Mouse (Mus musculus): ENCODE measurements around the gene Itpr1. TPM values are rescaled to one million over a fixed set of nuclear protein-coding genes. Genes with fewer than 3 reads are reported as not detected.

The Itpr1 gene
- polyA plus RNA-seq, 1 experiment from 2014 or later, result 9.1 TPM

GRCm38 (mm10) chr6:108442291-108442690, 229.4 kb downstream of the Itpr1 start:
- H3K4me2 ChIP-seq (ENCODE audit: low read depth, low read length), result no peak overlapping the region
- H3K36me3 ChIP-seq (ENCODE audit: control insufficient read depth, insufficient read depth, low read length), result peaks cover 20% of the 10 kb centered on the region
- no peaks in the 10 kb centered on the region for H3K4me1 ChIP-seq (ENCODE audit: control insufficient read depth, insufficient read depth, low read length)
- WGBS, result 83% methylated on average over 3 of the region's 3 CpGs
- ATAC-seq (ENCODE audit: low read depth), result no peak
- H3K27me3 ChIP-seq (replicated peaks; ENCODE audit: control insufficient read depth, insufficient read depth, low read length), result no peaks in the 10 kb centered on the region
- H3K4me3 ChIP-seq (ENCODE audit: low read depth, low read length), result no peak overlapping the region
- DNase-seq (ENCODE audit: low spot score), result no peak
- H3K27ac ChIP-seq (replicated peaks; ENCODE audit: low read depth, low read length), result no peak overlapping the region
- peaks cover 6% of the 10 kb centered on the region for H3K9me3 ChIP-seq (ENCODE audit: control insufficient read depth, low read length)
- H3K9ac ChIP-seq (ENCODE audit: low read depth, low read length), result no peak overlapping the region

- ATAC-seq (ENCODE audit: low read depth) (no peak), DNase-seq (ENCODE audit: low spot score) (no peak)
- H3K27me3 ChIP-seq (replicated peaks; ENCODE audit: control insufficient read depth, insufficient read depth, low read length), result no peaks in the 10 kb centered on the region
- H3K36me3 ChIP-seq (ENCODE audit: control insufficient read depth, insufficient read depth, low read length), result peaks cover 17% of the 10 kb centered on the region
- no peak overlapping the region for H3K9ac ChIP-seq (ENCODE audit: low read depth, low read length)
- no peak overlapping the region for H3K27ac ChIP-seq (replicated peaks; ENCODE audit: low read depth, low read length)
- H3K4me2 ChIP-seq (ENCODE audit: low read depth, low read length), result no peak overlapping the region
- peaks cover 6% of the 10 kb centered on the region for H3K9me3 ChIP-seq (ENCODE audit: control insufficient read depth, low read length)
- no peak overlapping the region for H3K4me3 ChIP-seq (ENCODE audit: low read depth, low read length)
- peaks cover 8% of the 10 kb centered on the region; the same call in 1 of the 2 replicates for H3K4me1 ChIP-seq (ENCODE audit: control insufficient read depth, insufficient read depth, low read length)
- 65% methylated on average over 7 of the region's 7 CpGs for WGBS
Measured at GRCm38 (mm10) chr6:108444435-108444834, 231.5 kb downstream of the Itpr1 start.

- Histone ChIP-seq H3K4me3 (ENCODE audit: low read depth, low read length) (no peak overlapping the region), H3K27me3 (replicated peaks; ENCODE audit: control insufficient read depth, insufficient read depth, low read length) (no peaks in the 10 kb centered on the region), H3K36me3 (ENCODE audit: control insufficient read depth, insufficient read depth, low read length) (peaks cover 14% of the 10 kb centered on the region), H3K4me1 (ENCODE audit: control insufficient read depth, insufficient read depth, low read length) (peaks cover 8% of the 10 kb centered on the region; the same call in 1 of the 2 replicates), H3K9me3 (ENCODE audit: control insufficient read depth, low read length) (peaks cover 6% of the 10 kb centered on the region), H3K9ac (ENCODE audit: low read depth, low read length) (no peak overlapping the region), H3K27ac (replicated peaks; ENCODE audit: low read depth, low read length) (no peak overlapping the region), H3K4me2 (ENCODE audit: low read depth, low read length) (no peak overlapping the region)
- 74% methylated on average over 7 of the region's 7 CpGs for WGBS
- DNase-seq (ENCODE audit: low spot score) (no peak), ATAC-seq (ENCODE audit: low read depth) (no peak)
Measured at GRCm38 (mm10) chr6:108445006-108445405, 232.1 kb downstream of the Itpr1 start.

- no peak overlapping the region for H3K27ac ChIP-seq (replicated peaks; ENCODE audit: low read depth, low read length)
- no peaks in the 10 kb centered on the region for H3K27me3 ChIP-seq (replicated peaks; ENCODE audit: control insufficient read depth, insufficient read depth, low read length)
- no peak overlapping the region for H3K4me2 ChIP-seq (ENCODE audit: low read depth, low read length)
- 90% methylated on average over 1 of the region's 1 CpGs for WGBS
- H3K9me3 ChIP-seq (ENCODE audit: control insufficient read depth, low read length), result no peaks in the 10 kb centered on the region
- no peak for ATAC-seq (ENCODE audit: low read depth)
- H3K4me3 ChIP-seq (ENCODE audit: low read depth, low read length), result no peak overlapping the region
- no peak overlapping the region for H3K9ac ChIP-seq (ENCODE audit: low read depth, low read length)
- H3K4me1 ChIP-seq (ENCODE audit: control insufficient read depth, insufficient read depth, low read length), result peaks cover 8% of the 10 kb centered on the region; the same call in 1 of the 2 replicates
- no peak for DNase-seq (ENCODE audit: low spot score)
- no peaks in the 10 kb centered on the region for H3K36me3 ChIP-seq (ENCODE audit: control insufficient read depth, insufficient read depth, low read length)
Measured at GRCm38 (mm10) chr6:108446766-108447165, 233.9 kb downstream of the Itpr1 start.

GRCm38 (mm10) chr6:108447179-108447845, 234.4 kb downstream of the Itpr1 start:
- no peak for ATAC-seq (ENCODE audit: low read depth)
- peak overlapping the region; percentile 65 for H3K27ac ChIP-seq (replicated peaks; ENCODE audit: low read depth, low read length)
- H3K36me3 ChIP-seq (ENCODE audit: control insufficient read depth, insufficient read depth, low read length), result no peaks in the 10 kb centered on the region

GRCm38 (mm10) chr6:108448016-108448735, 235.3 kb downstream of the Itpr1 start:
- H3K36me3 ChIP-seq (ENCODE audit: control insufficient read depth, insufficient read depth, low read length), result no peaks in the 10 kb centered on the region
- H3K4me2 ChIP-seq (ENCODE audit: low read depth, low read length), result no peak overlapping the region
- DNase-seq (ENCODE audit: low spot score), result peak; percentile 66
- no peaks in the 10 kb centered on the region for H3K27me3 ChIP-seq (replicated peaks; ENCODE audit: control insufficient read depth, insufficient read depth, low read length)
- no peaks in the 10 kb centered on the region for H3K9me3 ChIP-seq (ENCODE audit: control insufficient read depth, low read length)
- ATAC-seq (ENCODE audit: low read depth), result peak; percentile 58
- peaks cover 8% of the 10 kb centered on the region; the same call in 1 of the 2 replicates for H3K4me1 ChIP-seq (ENCODE audit: control insufficient read depth, insufficient read depth, low read length)
- WGBS, result 54% methylated on average over 11 of the region's 11 CpGs
- H3K9ac ChIP-seq (ENCODE audit: low read depth, low read length), result no peak overlapping the region
- H3K27ac ChIP-seq (replicated peaks; ENCODE audit: low read depth, low read length), result peak overlapping the region; percentile 65
- H3K4me3 ChIP-seq (ENCODE audit: low read depth, low read length), result no peak overlapping the region

More at GRCm38 (mm10) chr6:108447179-108447845, 234.4 kb downstream of the Itpr1 start:
- Histone ChIP-seq H3K9me3 (ENCODE audit: control insufficient read depth, low read length) (no peaks in the 10 kb centered on the region), H3K9ac (ENCODE audit: low read depth, low read length) (no peak overlapping the region), H3K4me2 (ENCODE audit: low read depth, low read length) (no peak overlapping the region), H3K4me3 (ENCODE audit: low read depth, low read length) (no peak overlapping the region), H3K27me3 (replicated peaks; ENCODE audit: control insufficient read depth, insufficient read depth, low read length) (no peaks in the 10 kb centered on the region), H3K4me1 (ENCODE audit: control insufficient read depth, insufficient read depth, low read length) (peaks cover 8% of the 10 kb centered on the region; the same call in 1 of the 2 replicates)
- WGBS, result 69% methylated on average over 8 of the region's 8 CpGs
- no peak for DNase-seq (ENCODE audit: low spot score)

- no peak for DNase-seq (ENCODE audit: low spot score)
- H3K9me3 ChIP-seq (ENCODE audit: control insufficient read depth, low read length), result no peaks in the 10 kb centered on the region
- H3K4me1 ChIP-seq (ENCODE audit: control insufficient read depth, insufficient read depth, low read length), result peaks cover 8% of the 10 kb centered on the region; the same call in 1 of the 2 replicates
- H3K27me3 ChIP-seq (replicated peaks; ENCODE audit: control insufficient read depth, insufficient read depth, low read length), result no peaks in the 10 kb centered on the region
- H3K9ac ChIP-seq (ENCODE audit: low read depth, low read length), result no peak overlapping the region
- no peak overlapping the region for H3K4me3 ChIP-seq (ENCODE audit: low read depth, low read length)
- WGBS, result 47% methylated on average over 2 of the region's 2 CpGs
- peak overlapping the region; percentile 65; the same call in 1 of the 2 replicates for H3K27ac ChIP-seq (replicated peaks; ENCODE audit: low read depth, low read length)
- H3K36me3 ChIP-seq (ENCODE audit: control insufficient read depth, insufficient read depth, low read length), result no peaks in the 10 kb centered on the region
- no peak for ATAC-seq (ENCODE audit: low read depth)
- no peak overlapping the region for H3K4me2 ChIP-seq (ENCODE audit: low read depth, low read length)
Measured at GRCm38 (mm10) chr6:108448864-108449263, 236.0 kb downstream of the Itpr1 start.

GRCm38 (mm10) chr6:108451536-108451935, 238.6 kb downstream of the Itpr1 start:
- no peak for DNase-seq (ENCODE audit: low spot score)
- no peak for ATAC-seq (ENCODE audit: low read depth)
- no peak overlapping the region for H3K4me3 ChIP-seq (ENCODE audit: low read depth, low read length)
- 84% methylated on average over 2 of the region's 2 CpGs for WGBS
- H3K4me2 ChIP-seq (ENCODE audit: low read depth, low read length), result no peak overlapping the region
- no peaks in the 10 kb centered on the region for H3K9me3 ChIP-seq (ENCODE audit: control insufficient read depth, low read length)
- H3K27me3 ChIP-seq (replicated peaks; ENCODE audit: control insufficient read depth, insufficient read depth, low read length), result no peaks in the 10 kb centered on the region
- no peaks in the 10 kb centered on the region for H3K36me3 ChIP-seq (ENCODE audit: control insufficient read depth, insufficient read depth, low read length)
- no peak overlapping the region for H3K27ac ChIP-seq (replicated peaks; ENCODE audit: low read depth, low read length)
- peaks cover 19% of the 10 kb centered on the region for H3K4me1 ChIP-seq (ENCODE audit: control insufficient read depth, insufficient read depth, low read length)
- no peak overlapping the region for H3K9ac ChIP-seq (ENCODE audit: low read depth, low read length)
